Mouse (Mus musculus): ENCODE results near the gene Slc22a3. TPM values are rescaled to one million over a fixed set of nuclear protein-coding genes. Genes with fewer than 3 reads are reported as not detected.
A peak's percentile ranks its signal among the peaks of the same experiment; 100 is the strongest.

Slc22a3 gene
- polyA plus RNA-seq, 1 experiment from 2014 or later, result 0.17 TPM

DNA sequence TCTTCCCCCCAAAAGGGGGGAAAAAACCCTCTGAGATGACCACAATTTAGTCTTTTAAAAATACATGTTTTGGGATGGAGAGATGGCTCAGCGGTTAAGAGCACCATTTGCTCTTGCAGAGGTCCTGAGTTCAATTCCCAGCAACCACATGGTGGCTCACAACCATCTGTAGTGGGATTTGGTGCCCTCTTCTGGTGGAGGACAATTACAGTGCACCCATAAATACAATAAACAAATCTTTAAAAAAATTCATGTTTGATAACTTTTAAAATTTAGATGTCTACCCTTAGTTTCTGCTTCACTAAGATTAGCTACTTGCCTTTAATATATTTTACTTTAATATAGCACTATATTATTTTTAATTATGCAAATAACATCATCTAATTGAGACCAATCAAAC is 85.4 kb downstream of the Slc22a3 start:
- 79% methylated on average over 1 of the region's 1 CpGs for WGBS
- H3K9me3 ChIP-seq (ENCODE audit: control insufficient read depth, low read length), result no peaks in the 10 kb centered on the region; the same call in 1 of the 2 replicates
- H3K4me3 ChIP-seq (ENCODE audit: low read depth, low read length), result no peak overlapping the region
- ATAC-seq (ENCODE audit: low FRiP score), result no peak
- H3K4me2 ChIP-seq (replicated peaks; ENCODE audit: low read depth, low read length), result no peak overlapping the region
- H3K36me3 ChIP-seq (ENCODE audit: control insufficient read depth, insufficient read depth, low read length), result no peaks in the 10 kb centered on the region
- no peaks in the 10 kb centered on the region; the same call in 1 of the 2 replicates for H3K4me1 ChIP-seq (replicated peaks; ENCODE audit: control insufficient read depth, insufficient read depth, low read length)
- DNase-seq (ENCODE audit: low spot score), result no peak
- H3K9ac ChIP-seq (ENCODE audit: low read depth, low read length), result no peak overlapping the region
- H3K27me3 ChIP-seq (ENCODE audit: control insufficient read depth, insufficient read depth, low read length), result no peaks in the 10 kb centered on the region
- no peak overlapping the region for H3K27ac ChIP-seq (ENCODE audit: low read depth, low read length)

DNA sequence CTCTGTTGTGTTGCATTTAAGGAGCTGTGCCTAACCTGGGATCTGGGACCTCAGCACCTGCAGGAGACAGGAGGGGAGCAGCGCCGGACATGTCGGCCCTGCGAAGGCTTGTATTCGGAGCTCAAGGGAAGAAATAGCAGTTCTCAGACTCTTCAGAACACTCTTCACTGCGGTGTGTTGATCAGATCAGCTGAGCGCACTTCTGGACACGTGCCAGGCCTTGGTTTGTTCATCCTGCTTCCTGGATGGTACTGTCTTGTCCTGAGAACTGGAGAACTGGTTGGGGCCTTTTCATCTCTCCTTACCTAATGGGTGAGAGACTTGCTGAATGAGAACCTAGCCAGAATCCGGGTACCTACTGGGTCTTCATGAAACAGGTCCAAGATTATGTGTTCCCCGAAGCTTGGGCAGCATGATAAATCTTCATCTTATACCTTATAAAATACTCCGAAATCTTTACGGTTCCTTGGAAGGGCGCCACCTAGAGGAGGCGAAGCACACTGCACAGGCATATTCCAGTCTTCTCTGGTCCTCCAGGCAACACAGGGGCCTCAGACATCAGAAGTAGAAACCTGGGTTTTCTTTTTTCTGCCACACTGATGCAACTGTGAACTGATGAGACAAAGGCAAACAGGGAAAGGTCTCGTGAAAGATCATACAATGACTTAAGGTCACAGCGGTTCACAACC is 86.5 kb downstream of the Slc22a3 start:
- DNase-seq (ENCODE audit: low spot score) (peak; percentile 43), ATAC-seq (ENCODE audit: low FRiP score) (no peak)
- Histone ChIP-seq H3K9me3 (ENCODE audit: control insufficient read depth, low read length) (no peaks in the 10 kb centered on the region; the same call in 1 of the 2 replicates), H3K4me3 (ENCODE audit: low read depth, low read length) (no peak overlapping the region), H3K4me1 (replicated peaks; ENCODE audit: control insufficient read depth, insufficient read depth, low read length) (no peaks in the 10 kb centered on the region; the same call in 1 of the 2 replicates), H3K4me2 (replicated peaks; ENCODE audit: low read depth, low read length) (no peak overlapping the region), H3K36me3 (ENCODE audit: control insufficient read depth, insufficient read depth, low read length) (no peaks in the 10 kb centered on the region), H3K27me3 (ENCODE audit: control insufficient read depth, insufficient read depth, low read length) (no peaks in the 10 kb centered on the region), H3K9ac (ENCODE audit: low read depth, low read length) (no peak overlapping the region), H3K27ac (ENCODE audit: low read depth, low read length) (no peak overlapping the region)
- WGBS, result 65% methylated on average over 16 of the region's 16 CpGs

DNA sequence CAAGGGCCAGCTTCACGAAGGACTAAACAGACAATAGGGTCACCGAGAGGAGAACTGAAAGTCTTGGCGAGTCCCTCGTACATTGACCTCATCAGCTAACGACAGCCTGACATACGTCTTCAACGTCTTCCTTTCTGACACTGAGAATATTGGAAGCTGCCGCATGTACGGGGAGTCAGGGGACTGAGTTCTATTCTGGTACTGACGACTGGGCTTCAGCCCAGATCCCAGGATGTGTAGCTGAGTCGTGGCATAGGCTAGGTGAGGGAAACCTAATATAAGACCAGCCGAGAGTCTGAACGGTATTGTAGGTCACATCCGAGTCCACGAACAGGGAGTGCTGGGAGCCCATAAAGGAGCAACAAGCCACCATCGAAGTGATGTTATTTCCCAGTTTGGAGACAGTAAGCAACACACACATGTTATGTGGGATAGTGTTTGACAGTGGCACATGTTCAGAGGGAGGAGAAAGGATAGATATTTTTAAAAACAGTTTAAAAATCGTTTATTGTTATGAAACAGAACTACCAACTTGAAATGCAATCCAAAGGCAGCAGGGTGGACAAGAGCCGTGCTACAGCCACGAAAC is 87.9 kb downstream of the Slc22a3 start:
- ATAC-seq (ENCODE audit: low FRiP score), result no peak
- Histone ChIP-seq H3K27me3 (ENCODE audit: control insufficient read depth, insufficient read depth, low read length) (no peaks in the 10 kb centered on the region), H3K4me1 (replicated peaks; ENCODE audit: control insufficient read depth, insufficient read depth, low read length) (no peaks in the 10 kb centered on the region), H3K9ac (ENCODE audit: low read depth, low read length) (no peak overlapping the region), H3K4me3 (ENCODE audit: low read depth, low read length) (no peak overlapping the region), H3K27ac (ENCODE audit: low read depth, low read length) (no peak overlapping the region), H3K36me3 (ENCODE audit: control insufficient read depth, insufficient read depth, low read length) (no peaks in the 10 kb centered on the region), H3K9me3 (ENCODE audit: control insufficient read depth, low read length) (no peaks in the 10 kb centered on the region; the same call in 1 of the 2 replicates), H3K4me2 (replicated peaks; ENCODE audit: low read depth, low read length) (no peak overlapping the region)
- 74% methylated on average over 19 of the region's 19 CpGs for WGBS
- no peak for DNase-seq (ENCODE audit: low spot score)

DNA sequence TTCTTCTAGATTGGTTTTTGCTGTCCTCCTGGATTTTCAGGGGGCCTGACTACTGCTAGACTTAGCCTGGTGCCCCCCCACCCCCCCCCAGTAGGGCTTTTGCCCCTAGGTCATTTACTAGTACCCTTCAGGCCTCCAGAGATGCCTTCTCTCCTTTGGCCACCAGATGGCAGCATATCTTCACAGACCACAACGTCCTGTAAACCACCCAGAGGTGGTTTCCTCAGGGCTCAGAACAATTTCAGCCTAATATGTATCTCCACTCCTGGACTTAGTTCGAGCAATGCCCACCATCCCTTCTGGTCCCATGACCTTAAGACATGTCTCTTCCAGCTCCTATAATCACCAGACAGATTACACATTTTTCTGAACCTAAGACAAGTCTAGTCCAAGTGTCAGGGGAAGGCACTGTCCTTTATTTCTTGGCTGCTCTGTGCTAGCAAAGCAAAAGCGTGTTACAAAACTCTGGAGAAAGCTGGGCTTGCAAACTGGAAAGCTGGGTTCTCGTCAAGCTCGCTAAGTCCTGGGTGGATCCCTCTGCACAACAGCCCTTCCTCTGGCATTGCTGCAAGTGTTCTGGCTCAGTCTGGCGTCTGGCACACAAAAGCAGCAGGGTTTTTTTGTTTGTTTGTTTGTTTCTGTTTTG is 91.1 kb downstream of the Slc22a3 start:
- Histone ChIP-seq H3K4me2 (replicated peaks; ENCODE audit: low read depth, low read length) (no peak overlapping the region), H3K27me3 (ENCODE audit: control insufficient read depth, insufficient read depth, low read length) (no peaks in the 10 kb centered on the region), H3K4me3 (ENCODE audit: low read depth, low read length) (no peak overlapping the region), H3K4me1 (replicated peaks; ENCODE audit: control insufficient read depth, insufficient read depth, low read length) (no peaks in the 10 kb centered on the region), H3K9ac (ENCODE audit: low read depth, low read length) (no peak overlapping the region), H3K9me3 (ENCODE audit: control insufficient read depth, low read length) (no peaks in the 10 kb centered on the region), H3K27ac (ENCODE audit: low read depth, low read length) (no peak overlapping the region), H3K36me3 (ENCODE audit: control insufficient read depth, insufficient read depth, low read length) (no peaks in the 10 kb centered on the region)
- ATAC-seq (ENCODE audit: low FRiP score), result peak; percentile 61
- WGBS, result 55% methylated on average over 6 of the region's 6 CpGs
- peak; percentile 88 for DNase-seq (ENCODE audit: low spot score)

DNA sequence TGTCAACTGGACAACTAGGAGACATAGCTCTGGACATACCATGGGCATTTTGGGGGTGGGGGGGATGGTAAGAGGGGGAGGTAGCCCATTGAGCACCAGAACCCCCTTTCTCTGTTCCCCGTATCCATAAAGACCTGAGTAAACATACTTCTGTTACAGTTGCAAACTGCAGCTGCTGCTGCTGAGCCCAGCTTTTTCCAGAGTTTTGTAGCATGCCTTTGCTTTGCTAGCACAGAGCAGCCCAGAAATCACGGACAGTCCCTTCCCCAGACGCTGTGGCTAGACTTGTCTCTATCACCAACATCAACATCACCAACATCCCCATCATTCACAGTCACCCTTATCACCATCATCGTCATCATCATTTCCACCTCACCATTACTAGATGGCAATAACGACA is 91.8 kb downstream of the Slc22a3 start:
- no peak overlapping the region for H3K4me3 ChIP-seq (ENCODE audit: low read depth, low read length)
- no peaks in the 10 kb centered on the region for H3K27me3 ChIP-seq (ENCODE audit: control insufficient read depth, insufficient read depth, low read length)
- no peak overlapping the region for H3K27ac ChIP-seq (ENCODE audit: low read depth, low read length)
- no peaks in the 10 kb centered on the region for H3K4me1 ChIP-seq (replicated peaks; ENCODE audit: control insufficient read depth, insufficient read depth, low read length)
- ATAC-seq (ENCODE audit: low FRiP score) (peak; percentile 38; the same call in 1 of the 2 replicates), DNase-seq (ENCODE audit: low spot score) (peak; percentile 19)
- H3K4me2 ChIP-seq (replicated peaks; ENCODE audit: low read depth, low read length), result no peak overlapping the region
- WGBS, result 62% methylated on average over 5 of the region's 5 CpGs
- no peak overlapping the region for H3K9ac ChIP-seq (ENCODE audit: low read depth, low read length)
- H3K36me3 ChIP-seq (ENCODE audit: control insufficient read depth, insufficient read depth, low read length), result no peaks in the 10 kb centered on the region
- H3K9me3 ChIP-seq (ENCODE audit: control insufficient read depth, low read length), result no peaks in the 10 kb centered on the region

DNA sequence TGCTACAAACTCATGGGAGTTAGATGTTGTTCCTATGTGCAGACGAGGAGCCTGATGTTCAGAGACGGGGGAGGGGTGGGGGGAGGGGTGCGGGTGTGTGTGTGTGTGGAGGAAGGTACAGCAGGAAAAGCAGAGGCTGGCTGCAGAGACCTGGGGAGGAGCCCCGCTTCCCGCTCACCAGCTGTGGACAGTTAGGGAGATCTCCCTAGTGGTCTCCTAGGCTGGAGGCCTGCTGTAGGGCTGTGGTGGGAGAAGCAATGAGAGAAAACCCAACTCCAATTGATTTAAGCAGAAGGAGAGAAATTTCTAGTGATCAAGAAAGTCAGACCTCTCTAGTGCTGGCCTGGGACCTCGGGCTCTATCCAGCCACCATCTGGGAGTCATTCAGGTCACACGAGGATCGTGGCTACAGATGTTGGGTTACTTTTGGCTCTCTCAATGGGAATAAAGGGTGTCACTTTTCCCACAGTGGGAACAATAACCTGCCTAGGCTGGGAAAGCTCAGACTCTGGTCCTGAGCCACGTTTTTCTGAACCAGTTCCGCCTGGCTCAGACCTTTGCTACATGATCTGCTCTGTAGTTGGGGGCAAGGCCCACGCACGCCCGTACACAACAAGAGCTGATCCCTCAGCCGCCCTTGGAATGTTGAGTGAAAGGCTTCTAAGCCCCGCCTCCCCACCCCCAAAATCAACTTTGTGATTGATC is 92.3 kb downstream of the Slc22a3 start:
- H3K9me3 ChIP-seq (ENCODE audit: control insufficient read depth, low read length), result no peaks in the 10 kb centered on the region
- ATAC-seq (ENCODE audit: low FRiP score), result no peak; the same call in 1 of the 2 replicates

DNA sequence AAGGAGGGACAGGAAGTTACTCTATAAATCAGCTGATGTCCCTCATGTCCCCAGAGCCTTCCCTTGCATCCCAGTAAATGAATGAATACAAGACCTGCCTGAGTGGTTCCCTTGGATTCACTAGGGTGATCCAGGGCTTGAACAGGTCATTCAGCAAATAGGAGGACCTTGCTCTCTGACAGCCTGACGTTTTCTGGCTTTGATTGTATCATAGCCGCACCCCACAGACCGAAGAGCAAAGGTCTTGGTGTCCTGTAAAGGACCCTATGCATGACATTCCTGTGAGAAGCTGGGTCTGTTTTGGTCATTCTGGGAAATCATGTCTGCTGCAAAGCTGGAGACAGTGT is 94.6 kb downstream of the Slc22a3 start:
- Histone ChIP-seq H3K4me2 (replicated peaks; ENCODE audit: low read depth, low read length) (no peak overlapping the region), H3K4me1 (replicated peaks; ENCODE audit: control insufficient read depth, insufficient read depth, low read length) (no peaks in the 10 kb centered on the region), H3K36me3 (ENCODE audit: control insufficient read depth, insufficient read depth, low read length) (no peaks in the 10 kb centered on the region), H3K4me3 (ENCODE audit: low read depth, low read length) (no peak overlapping the region), H3K27me3 (ENCODE audit: control insufficient read depth, insufficient read depth, low read length) (no peaks in the 10 kb centered on the region), H3K9me3 (ENCODE audit: control insufficient read depth, low read length) (no peaks in the 10 kb centered on the region), H3K9ac (ENCODE audit: low read depth, low read length) (no peak overlapping the region), H3K27ac (ENCODE audit: low read depth, low read length) (no peak overlapping the region)
- 66% methylated on average over 3 of the region's 3 CpGs for WGBS
- DNase-seq (ENCODE audit: low spot score), result no peak
- no peak for ATAC-seq (ENCODE audit: low FRiP score)

More for the DNA sequence above, 92.3 kb downstream of the Slc22a3 start:
- Histone ChIP-seq H3K4me3 (ENCODE audit: low read depth, low read length) (no peak overlapping the region), H3K36me3 (ENCODE audit: control insufficient read depth, insufficient read depth, low read length) (no peaks in the 10 kb centered on the region), H3K4me1 (replicated peaks; ENCODE audit: control insufficient read depth, insufficient read depth, low read length) (no peaks in the 10 kb centered on the region), H3K27ac (ENCODE audit: low read depth, low read length) (no peak overlapping the region), H3K27me3 (ENCODE audit: control insufficient read depth, insufficient read depth, low read length) (no peaks in the 10 kb centered on the region), H3K4me2 (replicated peaks; ENCODE audit: low read depth, low read length) (no peak overlapping the region), H3K9ac (ENCODE audit: low read depth, low read length) (no peak overlapping the region)
- peak; percentile 20 for DNase-seq (ENCODE audit: low spot score)
- 39% methylated on average over 15 of the region's 15 CpGs for WGBS

DNA sequence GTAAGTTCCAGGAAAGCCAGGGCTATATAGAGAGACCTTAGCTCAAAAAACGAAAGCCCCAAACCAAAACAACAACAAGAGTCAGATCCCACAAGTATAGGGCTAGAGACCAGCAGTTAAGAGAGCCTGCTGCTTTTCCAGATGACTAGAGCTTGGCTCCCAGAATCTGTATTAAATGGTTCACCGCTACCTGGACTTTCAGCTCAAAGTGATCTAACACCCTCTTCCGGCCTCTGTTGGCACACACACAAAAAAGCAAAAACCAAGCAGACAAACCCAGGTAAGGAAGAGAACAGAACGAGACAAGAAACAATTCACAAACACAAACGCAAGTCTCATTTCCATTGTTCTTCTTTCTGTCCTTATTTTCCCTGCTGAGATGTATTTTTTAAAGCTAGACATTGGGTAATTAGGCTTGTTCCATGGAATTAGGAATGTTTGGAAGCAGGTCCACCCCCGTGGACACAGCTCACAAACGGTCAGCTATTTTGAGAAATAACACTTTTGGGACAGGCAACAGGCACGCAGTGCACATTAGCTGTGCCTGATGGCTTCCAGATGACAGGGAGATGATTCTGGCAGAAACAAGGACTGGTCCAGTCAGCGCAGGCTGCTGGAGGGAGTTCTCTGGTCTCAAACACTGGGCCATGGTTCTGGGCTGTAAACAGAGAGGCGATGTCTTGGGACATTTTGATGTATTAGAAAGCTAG is 95.2 kb downstream of the Slc22a3 start:
- Histone ChIP-seq H3K27ac (ENCODE audit: low read depth, low read length) (no peak overlapping the region), H3K9ac (ENCODE audit: low read depth, low read length) (no peak overlapping the region), H3K9me3 (ENCODE audit: control insufficient read depth, low read length) (no peaks in the 10 kb centered on the region), H3K36me3 (ENCODE audit: control insufficient read depth, insufficient read depth, low read length) (no peaks in the 10 kb centered on the region), H3K4me1 (replicated peaks; ENCODE audit: control insufficient read depth, insufficient read depth, low read length) (no peaks in the 10 kb centered on the region), H3K4me3 (ENCODE audit: low read depth, low read length) (no peak overlapping the region), H3K4me2 (replicated peaks; ENCODE audit: low read depth, low read length) (no peak overlapping the region), H3K27me3 (ENCODE audit: control insufficient read depth, insufficient read depth, low read length) (no peaks in the 10 kb centered on the region)
- WGBS, result 68% methylated on average over 10 of the region's 10 CpGs
- no peak for ATAC-seq (ENCODE audit: low FRiP score)
- no peak for DNase-seq (ENCODE audit: low spot score)
